Mouse (Mus musculus): Measurements from ENCODE around the gene Arhgap22.

DNA sequence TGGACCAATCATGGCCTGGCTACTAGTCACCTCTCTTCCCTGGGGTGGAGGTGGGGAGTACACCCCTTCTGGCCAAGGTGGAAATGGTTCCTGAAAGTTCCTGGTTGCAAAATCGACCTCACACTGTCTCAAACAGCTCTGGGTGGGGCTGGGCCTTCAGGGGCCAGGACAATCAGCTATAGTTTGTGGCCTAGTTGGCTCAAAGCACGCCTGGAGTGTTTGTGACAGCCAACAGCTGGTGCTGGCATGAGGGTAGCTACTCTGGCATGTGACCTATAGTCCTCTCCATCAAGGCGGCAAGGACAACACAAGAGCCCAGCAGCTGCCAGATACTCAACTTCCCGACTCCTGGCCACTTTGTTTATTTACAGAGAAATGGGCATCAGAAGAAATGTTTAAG is 133.9 kb downstream of the Arhgap22 start:
- no peak for TF ChIP-seq CTCF (conservative IDR thresholded peaks at IDR 0.05; ENCODE audit: insufficient read depth, insufficient read length, low read depth, low read length)
- TF ChIP-seq POLR2A (IDR thresholded peaks at IDR 0.05; ENCODE audit: low read depth, low read length): no peak
